Mouse (Mus musculus) stomach, embryonic 15.5 days (tissue): ENCODE data around the gene Mien1. TPM values are rescaled to one million over a fixed set of nuclear protein-coding genes. Genes with fewer than 3 reads are reported as not detected.

Experiments
- ATAC-seq: fragments of 200-750 bp; cut with Nextera tagmentation; 2 replicates; pipeline ENCODE4 v1.8.0; 2017; ENCODE audit warnings: low read depth, moderate number of reproducible peaks, moderate TSS enrichment; ENCODE audit not compliant: insufficient read depth, low FRiP score
- H3K27ac ChIP-seq: fragments of 300-500 bp; sonication (generic); 2 replicates; pipeline ENCODE4 v1.5.1; 2015; ENCODE audit warnings: mild to moderate bottlenecking, inconsistent platforms
- H3K27me3 ChIP-seq: fragments of 300-500 bp; sonication (generic); replicated peaks from 2 replicates; pipeline ENCODE4 v1.6.1; 2015; ENCODE audit warnings: inconsistent platforms
- H3K36me3 ChIP-seq: fragments of 300-500 bp; sonication (generic); 2 replicates; pipeline ENCODE4 v1.6.1; 2015; ENCODE audit warnings: inconsistent platforms
- H3K4me1 ChIP-seq: fragments of 300-500 bp; sonication (generic); 2 replicates; pipeline ENCODE4 v1.6.1; 2015; ENCODE audit warnings: inconsistent platforms
- H3K4me2 ChIP-seq: fragments of 300-500 bp; sonication (generic); 2 replicates; pipeline ENCODE4 v1.6.1; 2015; ENCODE audit warnings: mild to moderate bottlenecking, inconsistent platforms
- H3K4me3 ChIP-seq: fragments of 300-500 bp; sonication (generic); replicated peaks from 2 replicates; pipeline ENCODE4 v1.5.1; 2015; ENCODE audit warnings: inconsistent platforms
- H3K9ac ChIP-seq: fragments of 300-500 bp; sonication (generic); 2 replicates; pipeline ENCODE4 v1.6.1; 2015; ENCODE audit warnings: inconsistent platforms
- H3K9me3 ChIP-seq: fragments of 300-500 bp; sonication (generic); 2 replicates; pipeline ENCODE4 v1.6.1; 2016; ENCODE audit warnings: inconsistent platforms
- whole genome bisulfite sequencing: fragments of 180-500 bp; shearing (Covaris S2); methylation state at CpG from one replicate; pipeline ENCODE4 v1.1.7; 2015; 5-methylcytosine and 5-hydroxymethylcytosine counted together
- polyA plus RNA-seq: library from polyadenylated mRNA; unstranded; fragments of >200 nt; fragmentation: Nextera tagmentation; extraction: Ambion mirVana; gene quantifications from 2 replicates; pipeline ENCODE4 v1.2.1, GENCODE M21; 2015

Gene Mien1
- polyA plus RNA-seq, 1 experiment from 2014 or later = 137 TPM

- H3K9ac ChIP-seq = no peak overlapping the region
- no peaks in the 10 kb centered on the region for H3K9me3 ChIP-seq
- no peak overlapping the region for H3K4me2 ChIP-seq
- H3K36me3 ChIP-seq = no peaks in the 10 kb centered on the region
- no peaks in the 10 kb centered on the region for H3K27me3 ChIP-seq
- no peak overlapping the region for H3K27ac ChIP-seq
- H3K4me3 ChIP-seq = no peak overlapping the region
- no peaks in the 10 kb centered on the region for H3K4me1 ChIP-seq
- no peak for ATAC-seq
- WGBS = 49% methylated on average over 8 of the region's 8 CpGs
Measured at GRCm38 (mm10) chr11:98473916-98474479, 35.2 kb upstream of the Mien1 start.

GRCm38 (mm10) chr11:98472696-98473095 is 33.9 kb upstream of the Mien1 start:
- H3K4me3 ChIP-seq = no peak overlapping the region
- 54% methylated on average over 4 of the region's 4 CpGs for WGBS

GRCm38 (mm10) chr11:98470795-98471194 is 32.0 kb upstream of the Mien1 start:
- Histone ChIP-seq H3K9ac (no peak overlapping the region), H3K4me2 (no peak overlapping the region), H3K36me3 (no peaks in the 10 kb centered on the region), H3K4me3 (no peak overlapping the region), H3K4me1 (no peaks in the 10 kb centered on the region), H3K27ac (no peak overlapping the region), H3K9me3 (no peaks in the 10 kb centered on the region), H3K27me3 (no peaks in the 10 kb centered on the region)
- WGBS = 69% methylated on average over 6 of the region's 6 CpGs
- no peak for ATAC-seq

More at GRCm38 (mm10) chr11:98472696-98473095, 33.9 kb upstream of the Mien1 start:
- H3K27me3 ChIP-seq = no peaks in the 10 kb centered on the region
- H3K4me1 ChIP-seq = no peaks in the 10 kb centered on the region
- H3K4me2 ChIP-seq = no peak overlapping the region
- no peaks in the 10 kb centered on the region for H3K36me3 ChIP-seq
- no peak overlapping the region for H3K9ac ChIP-seq
- no peak overlapping the region for H3K27ac ChIP-seq
- no peak for ATAC-seq
- H3K9me3 ChIP-seq = no peaks in the 10 kb centered on the region

GRCm38 (mm10) chr11:98469761-98470714 is 31.2 kb upstream of the Mien1 start:
- no peaks in the 10 kb centered on the region for H3K27me3 ChIP-seq
- no peak overlapping the region for H3K4me3 ChIP-seq
- ATAC-seq = no peak
- no peaks in the 10 kb centered on the region for H3K36me3 ChIP-seq
- H3K4me2 ChIP-seq = no peak overlapping the region
- H3K4me1 ChIP-seq = no peaks in the 10 kb centered on the region
- no peak overlapping the region for H3K9ac ChIP-seq
- no peak overlapping the region for H3K27ac ChIP-seq
- 61% methylated on average over 22 of the region's 22 CpGs for WGBS
- H3K9me3 ChIP-seq = no peaks in the 10 kb centered on the region

- Histone ChIP-seq H3K9me3 (no peaks in the 10 kb centered on the region), H3K4me2 (no peak overlapping the region), H3K27me3 (peaks cover 10% of the 10 kb centered on the region), H3K36me3 (no peaks in the 10 kb centered on the region), H3K27ac (no peak overlapping the region), H3K4me1 (no peaks in the 10 kb centered on the region), H3K9ac (no peak overlapping the region), H3K4me3 (no peak overlapping the region)
- 74% methylated on average over 6 of the region's 6 CpGs for WGBS
- ATAC-seq = no peak
Measured at GRCm38 (mm10) chr11:98464516-98464915, 25.7 kb upstream of the Mien1 start.

GRCm38 (mm10) chr11:98463911-98464310 is 25.1 kb upstream of the Mien1 start:
- ATAC-seq = no peak
- H3K9me3 ChIP-seq = no peaks in the 10 kb centered on the region
- H3K36me3 ChIP-seq = no peaks in the 10 kb centered on the region
- H3K9ac ChIP-seq = no peak overlapping the region
- no peak overlapping the region for H3K4me2 ChIP-seq
- no peaks in the 10 kb centered on the region for H3K4me1 ChIP-seq
- peaks cover 16% of the 10 kb centered on the region for H3K27me3 ChIP-seq
- H3K27ac ChIP-seq = no peak overlapping the region
- WGBS = 87% methylated on average over 9 of the region's 9 CpGs
- H3K4me3 ChIP-seq = no peak overlapping the region

- no peak overlapping the region for H3K27ac ChIP-seq
- no peak overlapping the region for H3K4me2 ChIP-seq
- WGBS = 81% methylated on average over 6 of the region's 6 CpGs
- no peak overlapping the region for H3K4me3 ChIP-seq
- no peaks in the 10 kb centered on the region for H3K36me3 ChIP-seq
- peaks cover 9% of the 10 kb centered on the region; the same call in 1 of the 2 replicates for H3K4me1 ChIP-seq
- peaks cover 27% of the 10 kb centered on the region for H3K27me3 ChIP-seq
- H3K9me3 ChIP-seq = no peaks in the 10 kb centered on the region
- H3K9ac ChIP-seq = no peak overlapping the region
- ATAC-seq = no peak
Measured at GRCm38 (mm10) chr11:98462255-98462654, 23.5 kb upstream of the Mien1 start.

- WGBS = 49% methylated on average over 6 of the region's 6 CpGs
- H3K27me3 ChIP-seq = peaks cover 27% of the 10 kb centered on the region
- no peaks in the 10 kb centered on the region for H3K36me3 ChIP-seq
- H3K4me2 ChIP-seq = no peak overlapping the region
- no peak overlapping the region for H3K9ac ChIP-seq
- H3K4me3 ChIP-seq = no peak overlapping the region
- no peaks in the 10 kb centered on the region for H3K9me3 ChIP-seq
- peaks cover 9% of the 10 kb centered on the region; the same call in 1 of the 2 replicates for H3K4me1 ChIP-seq
- H3K27ac ChIP-seq = no peak overlapping the region
- ATAC-seq = no peak
Measured at GRCm38 (mm10) chr11:98461109-98461720, 22.4 kb upstream of the Mien1 start.

GRCm38 (mm10) chr11:98459860-98460259 is 21.1 kb upstream of the Mien1 start:
- 81% methylated on average over 9 of the region's 9 CpGs for WGBS
- Histone ChIP-seq H3K36me3 (peaks cover 5% of the 10 kb centered on the region), H3K27me3 (peaks cover 27% of the 10 kb centered on the region), H3K9ac (no peak overlapping the region), H3K4me2 (no peak overlapping the region), H3K4me3 (no peak overlapping the region), H3K4me1 (peaks cover 9% of the 10 kb centered on the region; the same call in 1 of the 2 replicates), H3K27ac (no peak overlapping the region), H3K9me3 (no peaks in the 10 kb centered on the region)
- no peak for ATAC-seq

- H3K4me2 ChIP-seq = no peak overlapping the region
- H3K27ac ChIP-seq = no peak overlapping the region
- no peak overlapping the region for H3K4me3 ChIP-seq
- H3K36me3 ChIP-seq = peaks cover 8% of the 10 kb centered on the region
- ATAC-seq = no peak
- no peak overlapping the region for H3K9ac ChIP-seq
- H3K4me1 ChIP-seq = peaks cover 9% of the 10 kb centered on the region; the same call in 1 of the 2 replicates
- peaks cover 27% of the 10 kb centered on the region for H3K27me3 ChIP-seq
- no peaks in the 10 kb centered on the region for H3K9me3 ChIP-seq
- WGBS = 21% methylated on average over 11 of the region's 11 CpGs
Measured at GRCm38 (mm10) chr11:98459071-98459741, 20.4 kb upstream of the Mien1 start.

GRCm38 (mm10) chr11:98458121-98458990 is 19.6 kb upstream of the Mien1 start:
- H3K27me3 ChIP-seq = peaks cover 24% of the 10 kb centered on the region
- H3K4me3 ChIP-seq = peak overlapping the region; percentile 63
- H3K4me1 ChIP-seq = peaks cover 9% of the 10 kb centered on the region; the same call in 1 of the 2 replicates
- WGBS = 4% methylated on average over 18 of the region's 30 CpGs
- ATAC-seq = no peak; the same call in 1 of the 2 replicates
- peak overlapping the region; percentile 48 for H3K9ac ChIP-seq
- H3K36me3 ChIP-seq = peaks cover 8% of the 10 kb centered on the region
- peak overlapping the region; percentile 93 for H3K4me2 ChIP-seq
- no peaks in the 10 kb centered on the region for H3K9me3 ChIP-seq
- H3K27ac ChIP-seq = peak overlapping the region; percentile 40; the same call in 1 of the 2 replicates
